Mouse (Mus musculus) C2C12 (cell line): ENCODE measurements at regions not wholly inside any gene's neighbourhood (a gene's known extent, or its start where the extent isn't known, plus 50 kb on each side); places are given as distances from the start of the nearest gene placed in this dataset.

Source experiments
- CTCF ChIP-seq: IDR thresholded peaks from one replicate; pipeline ENCODE4 v1.5.1; 2011; ENCODE audit not compliant: control insufficient read depth, insufficient read depth, insufficient read length
- MYOD1 ChIP-seq: IDR thresholded peaks from one replicate; pipeline ENCODE4 v1.6.1; 2011; ENCODE audit warnings: low read depth; ENCODE audit not compliant: control insufficient read depth, insufficient read length

- TF ChIP-seq CTCF (no peak), MYOD1 (no peak)
These were observed 97.8 kb upstream of the Fam78b start for GRCm38 (mm10) chr1:166903417-166903816.
